Mouse (Mus musculus) fibroblast of lung, adult 2 months (primary cell): ENCODE measurements at regions not wholly inside any gene's neighbourhood (a gene's known extent, or its start where the extent isn't known, plus 50 kb on each side); places are given as distances from the start of the nearest gene placed in this dataset.
A peak's percentile ranks its signal among the peaks of the same experiment; 100 is the strongest.

Source experiments
- DNase-seq: peaks from one replicate; pipeline ENCODE4 v3.0.0-alpha.2; 2011; ENCODE audit warnings: low read depth

DNA sequence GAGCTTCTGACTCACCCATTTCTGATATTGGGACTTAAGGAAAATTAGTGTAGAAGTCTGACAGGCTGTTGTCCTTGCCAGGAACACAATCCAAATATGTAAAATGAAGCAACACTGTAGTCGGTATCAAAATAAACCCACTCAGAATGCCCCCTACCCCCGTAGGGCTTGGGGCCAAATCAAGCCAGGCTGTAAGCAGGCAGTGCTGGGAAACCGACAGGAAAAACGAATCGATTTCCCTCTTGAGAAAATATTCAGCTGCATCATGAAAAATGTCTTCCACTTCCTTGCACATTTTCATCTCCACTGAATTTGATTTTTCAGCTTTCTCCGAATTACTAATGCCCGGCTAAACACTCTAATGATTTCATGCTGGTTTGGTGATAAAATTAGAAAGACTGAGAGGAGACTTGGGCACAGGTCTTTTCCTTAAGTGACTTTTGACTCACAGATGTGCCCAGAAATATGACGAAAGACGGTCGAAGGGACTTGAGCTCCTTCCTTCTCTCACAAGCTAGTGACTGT lies 485.7 kb downstream of the Fat4 start:
- no peak for DNase-seq

DNA sequence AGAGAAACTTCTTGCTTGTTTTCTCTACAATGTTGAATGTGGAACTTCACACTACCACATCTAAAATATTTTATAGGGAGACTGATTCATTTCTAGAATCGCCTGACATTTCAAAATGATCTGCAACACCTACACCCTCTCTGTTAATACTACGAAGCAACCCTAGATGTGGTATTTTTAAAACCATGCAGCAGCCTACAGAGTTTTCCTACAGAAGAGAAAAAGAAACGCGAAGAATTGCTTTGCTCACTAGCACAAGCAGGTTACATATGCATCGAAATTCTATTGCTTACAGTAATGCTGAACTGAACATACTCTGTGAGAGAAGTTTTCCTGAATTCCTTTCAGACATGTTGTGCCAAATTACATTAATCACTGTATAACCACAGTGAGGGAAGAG lies 488.7 kb downstream of the Fat4 start:
- DNase-seq: no peak

DNA sequence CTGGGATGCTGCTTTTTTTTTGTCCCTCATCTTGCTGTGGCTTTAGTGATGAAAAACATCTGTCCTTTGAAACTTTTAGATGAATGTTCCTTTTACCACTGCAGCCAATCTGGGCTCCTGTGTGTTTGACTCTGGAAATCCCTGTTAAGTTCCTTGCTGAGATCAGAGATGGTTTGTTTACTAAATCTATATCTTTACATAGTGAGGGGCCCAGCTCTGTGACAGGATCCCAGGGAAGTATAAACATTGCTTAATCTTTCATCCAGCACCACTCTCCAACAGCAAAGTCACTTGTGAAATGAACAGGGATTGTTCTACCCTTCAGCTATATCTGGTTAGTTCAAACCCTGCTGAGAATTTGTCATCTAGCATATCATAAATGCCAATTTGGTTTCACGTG lies 501.8 kb downstream of the Fat4 start:
- DNase-seq: no peak

DNA sequence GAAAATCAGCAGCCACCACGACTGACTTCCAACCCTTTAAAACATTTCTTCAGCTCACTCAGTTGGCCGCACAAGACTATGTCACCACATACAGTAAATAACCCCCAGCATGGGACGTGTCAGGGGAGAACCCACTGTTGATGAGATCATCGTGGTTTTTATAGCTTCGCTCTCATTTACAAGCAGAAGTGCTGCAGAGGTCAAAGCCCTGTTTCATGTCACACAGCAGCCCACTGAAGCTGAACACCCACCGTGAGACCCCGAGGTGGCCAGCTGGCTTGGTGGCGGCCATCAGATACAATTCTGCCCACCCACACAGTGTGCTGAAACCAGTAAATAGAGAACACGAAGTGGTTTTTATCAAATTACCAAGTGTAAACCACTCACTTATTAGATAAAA lies 503.7 kb downstream of the Fat4 start:
- DNase-seq: no peak

DNA sequence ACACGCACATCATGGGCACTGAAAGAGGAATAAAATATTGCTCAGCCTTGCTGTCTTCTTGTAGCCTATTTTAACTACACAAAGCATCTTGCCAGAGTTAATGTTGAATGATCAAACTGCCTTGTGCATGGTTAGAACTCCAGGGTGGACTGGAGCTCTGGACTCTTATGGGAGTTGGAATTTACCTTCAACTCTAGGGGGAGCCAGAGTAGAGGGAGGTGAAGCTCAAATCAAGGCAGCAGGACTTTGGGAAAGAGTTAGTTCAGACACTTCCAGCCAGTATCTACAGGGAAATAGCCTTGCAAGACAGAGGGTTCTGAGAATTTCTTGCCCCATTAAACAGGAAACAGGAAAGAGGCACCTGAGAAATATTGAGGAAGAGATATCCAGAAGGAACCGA lies 505.3 kb downstream of the Fat4 start:
- no peak for DNase-seq

DNA sequence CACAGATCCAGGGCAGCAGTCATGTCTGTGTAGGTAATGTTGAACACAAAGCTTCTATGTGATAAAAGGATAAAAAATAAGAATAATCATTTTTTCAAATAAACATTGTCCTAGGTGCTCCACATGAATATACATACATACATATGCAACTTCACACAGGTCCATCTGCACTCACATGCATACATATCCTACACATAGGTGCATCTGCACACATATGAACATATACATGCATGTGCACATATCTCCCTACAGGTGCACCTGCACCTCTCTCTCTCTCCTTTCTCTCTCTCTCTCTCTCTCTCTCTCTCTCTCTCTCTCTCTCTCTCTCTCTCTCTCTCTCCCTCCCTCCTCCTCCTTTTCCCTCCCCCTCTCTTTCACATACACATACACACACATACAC lies 509.9 kb downstream of the Fat4 start:
- no peak for DNase-seq

DNA sequence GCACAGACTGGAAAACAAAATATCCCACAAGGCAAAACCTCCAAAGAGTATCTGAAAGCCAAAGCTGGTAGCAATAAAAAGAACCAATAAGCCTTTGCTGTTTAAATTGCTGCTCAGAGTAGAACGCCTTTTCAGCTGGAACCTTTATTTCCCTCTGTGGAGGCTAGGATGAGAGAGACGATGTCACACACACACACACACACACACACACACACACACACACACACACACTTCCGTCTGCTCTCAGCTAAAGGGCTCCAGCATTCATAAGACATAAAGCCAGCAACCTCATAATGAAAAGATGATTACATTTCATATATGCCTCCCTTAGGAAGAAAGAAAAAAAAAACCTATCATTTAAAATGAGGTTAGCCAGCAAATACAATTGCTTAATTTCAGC lies 510.5 kb downstream of the Fat4 start:
- DNase-seq: no peak

DNA sequence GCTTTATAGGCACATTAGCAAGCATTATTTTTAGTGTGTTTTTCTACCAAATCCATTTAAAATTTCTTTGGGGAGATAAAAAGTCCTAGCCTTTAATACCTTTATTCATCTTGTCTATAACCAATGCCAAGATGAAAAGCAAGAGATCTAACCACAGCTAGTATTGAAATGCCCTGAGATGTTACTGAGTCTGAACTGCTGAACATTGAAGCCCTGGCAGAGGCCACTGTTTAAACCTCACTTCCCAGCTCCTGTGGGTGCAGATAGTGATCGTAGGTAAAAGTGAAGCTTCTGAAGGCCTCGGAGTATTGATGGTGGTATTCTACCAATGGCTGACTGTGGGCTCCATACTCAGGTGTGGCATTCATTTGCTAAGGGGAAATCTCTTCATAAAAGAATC lies 510.9 kb downstream of the Fat4 start:
- no peak for DNase-seq

DNA sequence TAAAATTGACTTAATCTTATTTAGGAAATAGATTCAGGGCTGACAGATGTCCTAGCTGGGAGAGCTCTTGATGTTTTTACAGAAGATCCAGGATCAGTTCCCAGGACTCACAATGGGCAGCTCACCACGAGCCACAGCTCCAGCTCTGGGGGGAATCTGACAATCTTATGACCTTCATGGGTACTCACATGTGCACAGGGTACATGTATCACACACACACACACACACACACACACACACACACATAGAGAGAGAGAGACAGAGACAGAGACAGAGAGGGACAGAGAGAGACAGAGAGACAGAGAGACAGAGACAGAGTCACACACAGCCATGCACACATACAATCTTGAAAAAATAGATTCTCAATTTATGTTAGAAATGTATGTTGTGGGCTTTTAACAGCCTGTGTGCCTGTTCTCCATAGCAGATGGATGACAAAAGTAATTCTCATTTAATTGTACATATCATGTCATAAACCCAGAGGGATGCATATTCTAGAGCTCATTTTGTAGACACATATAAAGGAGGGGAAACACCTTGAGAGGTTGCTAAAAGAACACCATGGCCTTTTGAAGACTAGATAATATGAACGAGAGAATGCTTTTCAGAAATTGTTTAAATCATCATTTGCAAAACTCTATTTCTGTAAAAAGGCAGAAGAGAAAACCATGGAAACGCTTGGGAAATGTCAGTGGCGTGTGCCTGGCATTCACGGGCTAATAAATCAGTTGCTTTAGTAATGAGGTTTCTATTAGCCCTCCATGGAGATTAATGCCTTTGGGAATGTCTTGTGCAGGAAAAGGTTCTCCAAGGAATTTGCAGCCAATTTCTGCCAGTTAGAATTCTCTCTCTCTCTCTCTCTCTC lies 538.3 kb downstream of the Fat4 start:
- DNase-seq: no peak

DNA sequence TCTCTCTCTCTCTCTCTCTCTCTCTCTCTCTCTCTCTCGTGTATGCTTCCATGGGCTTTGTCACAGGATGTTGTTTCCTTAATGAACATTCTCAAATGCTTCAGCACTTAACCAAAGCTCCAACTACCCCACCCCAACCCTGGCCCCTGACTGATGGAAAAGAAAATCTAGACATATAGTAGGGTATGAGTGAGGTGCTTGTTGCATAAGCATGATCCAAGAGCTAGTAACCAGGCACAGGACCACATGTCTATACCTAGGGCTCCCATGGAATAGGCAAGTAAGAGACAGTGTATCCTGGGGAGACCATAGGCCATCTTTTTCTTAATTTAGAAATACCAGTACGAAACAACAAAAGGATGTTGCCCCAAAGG lies 538.9 kb downstream of the Fat4 start:
- no peak for DNase-seq

DNA sequence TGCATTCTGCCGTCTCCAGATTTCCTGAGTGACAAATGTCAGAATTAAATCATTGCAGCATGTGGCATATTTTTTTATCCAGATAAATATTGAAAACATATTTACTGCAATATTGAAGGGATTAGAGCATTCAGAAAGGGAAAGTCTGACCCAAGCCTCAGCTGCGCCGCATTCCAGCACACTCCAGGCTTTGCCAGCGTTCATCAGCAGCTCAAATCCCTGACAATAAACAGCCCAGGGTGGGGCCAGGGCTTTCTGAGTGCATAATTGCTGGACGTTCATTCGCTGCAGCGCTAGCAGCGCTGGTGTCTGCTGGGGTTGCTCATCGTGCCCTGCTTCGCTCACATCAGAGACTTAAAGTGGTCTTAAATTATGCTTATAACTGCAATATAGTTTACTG lies 556.6 kb downstream of the Fat4 start:
- no peak for DNase-seq

DNA sequence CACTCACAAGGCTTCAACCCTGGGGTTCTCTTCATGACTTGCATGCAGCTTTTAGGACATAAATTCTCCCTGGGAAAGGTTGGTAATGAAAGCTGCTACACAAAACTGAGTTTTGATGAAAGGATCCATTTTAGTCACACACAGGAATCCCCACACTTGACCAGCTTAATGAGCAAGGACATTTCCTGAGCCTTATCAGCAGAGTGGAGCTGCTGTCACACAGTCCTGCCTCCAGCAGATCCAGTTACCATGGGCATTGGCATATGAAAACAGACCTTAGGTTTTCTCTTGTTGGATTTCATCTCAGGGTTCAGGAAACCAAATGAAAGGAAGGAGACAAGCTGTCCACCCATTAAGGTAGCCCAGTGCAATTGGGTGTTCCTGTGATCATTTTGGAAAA lies 568.9 kb downstream of the Fat4 start:
- no peak for DNase-seq

DNA sequence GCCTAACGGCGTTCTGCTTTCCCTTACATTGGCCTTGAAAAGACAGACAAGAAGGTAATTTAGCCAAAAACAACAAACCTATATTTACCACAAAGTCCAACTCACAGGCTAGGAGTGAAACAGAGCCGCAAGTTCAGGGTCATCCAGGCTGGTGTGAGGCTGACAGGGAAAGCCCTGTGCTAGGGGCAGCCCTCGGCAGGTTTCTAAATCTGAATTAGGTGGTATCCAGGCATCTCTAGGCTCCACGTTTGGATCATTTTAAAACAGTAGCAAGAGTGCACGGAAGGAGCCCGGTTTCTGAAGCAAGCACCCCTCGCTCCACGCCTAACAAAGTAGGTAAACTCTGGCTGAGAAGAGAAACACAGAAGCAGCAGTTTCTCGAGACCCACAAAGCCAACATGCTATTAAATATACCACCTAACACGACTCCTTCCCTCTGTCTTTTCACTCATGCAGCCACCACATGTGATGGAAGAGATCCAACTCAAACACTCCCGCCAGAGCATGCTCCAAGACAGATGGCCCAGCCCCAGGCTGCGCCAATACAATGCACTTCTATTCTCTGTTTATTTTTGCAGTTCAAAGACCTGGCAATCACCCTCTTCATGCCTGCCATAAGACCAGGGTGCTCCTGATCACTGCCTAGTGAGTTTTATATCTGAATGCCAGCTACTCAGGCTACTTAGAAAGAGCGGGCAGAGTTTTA lies 573.6 kb downstream of the Fat4 start:
- peak; percentile 47 for DNase-seq

DNA sequence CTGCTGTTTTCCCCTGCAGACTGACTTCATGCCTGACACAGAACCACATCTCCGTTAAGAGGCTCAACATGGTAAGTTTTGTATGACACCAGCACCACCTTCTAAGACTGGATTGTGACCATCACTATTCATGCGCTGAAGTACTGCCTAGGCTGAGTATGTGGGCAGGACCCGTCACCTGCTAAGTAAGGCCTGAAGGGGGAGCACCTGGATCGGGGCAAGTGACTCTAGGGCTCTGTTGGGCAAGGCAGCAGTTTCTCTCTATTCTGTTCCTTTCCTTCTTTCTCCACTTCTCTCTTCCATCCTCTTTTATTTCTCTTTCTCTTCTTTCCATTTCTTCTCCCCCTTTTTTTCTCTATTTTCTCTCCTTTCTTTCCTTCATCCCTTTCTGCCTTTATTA lies 574.8 kb downstream of the Fat4 start:
- no peak for DNase-seq

DNA sequence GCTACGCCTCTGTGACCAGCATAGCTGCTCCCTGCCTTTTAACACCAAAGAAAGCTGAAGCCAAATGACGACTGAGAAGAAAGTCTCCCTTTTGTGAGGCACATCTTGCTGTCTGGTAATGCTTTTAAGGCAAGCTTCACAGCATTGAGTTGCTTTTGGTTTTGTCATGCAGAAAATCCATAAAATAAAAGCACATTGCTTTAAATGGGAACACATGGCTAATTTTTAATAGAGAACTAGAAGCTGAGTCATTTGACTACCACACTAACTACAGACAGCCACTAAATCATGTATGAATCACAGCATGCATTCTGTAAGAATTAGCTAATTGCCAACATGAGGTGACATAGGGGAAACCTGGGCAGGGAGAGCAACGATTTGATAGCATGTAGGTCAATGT lies 579.1 kb downstream of the Fat4 start:
- no peak for DNase-seq

DNA sequence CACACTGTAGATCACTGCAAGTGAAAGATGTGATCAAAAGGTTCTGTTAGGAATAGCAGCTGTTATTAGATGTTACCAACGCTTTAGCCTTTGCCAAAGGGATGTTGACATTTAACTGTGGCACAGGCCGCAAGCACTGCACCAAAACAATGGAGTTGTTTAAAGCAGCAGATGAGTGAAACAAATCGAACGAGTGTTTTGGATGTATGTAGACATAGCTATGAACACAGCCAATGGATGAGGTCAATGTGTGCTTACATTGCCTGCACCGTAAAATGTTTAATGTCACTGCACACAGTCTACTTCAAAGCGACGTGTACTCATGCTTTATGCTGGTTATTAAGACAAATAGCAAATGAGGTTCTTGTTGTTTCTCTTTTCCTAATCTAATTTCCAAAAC lies 602.7 kb downstream of the Fat4 start:
- DNase-seq: no peak

DNA sequence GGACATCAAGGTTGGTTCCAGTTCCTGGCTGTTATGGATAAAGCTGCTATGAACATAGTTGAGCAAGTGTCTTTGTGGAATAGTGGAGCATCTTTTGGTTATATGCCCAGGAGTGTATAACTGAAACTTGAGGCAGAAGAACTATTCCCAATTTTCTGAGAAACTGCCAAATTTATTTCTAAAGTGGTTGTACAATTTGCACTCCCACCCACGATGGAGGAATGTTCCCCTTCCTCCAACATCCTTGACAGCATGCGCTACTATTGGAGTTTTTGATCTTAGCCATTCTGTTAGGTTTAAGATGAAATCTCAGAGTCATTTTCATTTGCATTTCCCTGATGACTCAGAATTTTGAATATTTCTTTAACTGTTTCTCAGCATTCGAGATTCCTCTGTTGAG lies 607.6 kb downstream of the Fat4 start:
- DNase-seq: no peak

DNA sequence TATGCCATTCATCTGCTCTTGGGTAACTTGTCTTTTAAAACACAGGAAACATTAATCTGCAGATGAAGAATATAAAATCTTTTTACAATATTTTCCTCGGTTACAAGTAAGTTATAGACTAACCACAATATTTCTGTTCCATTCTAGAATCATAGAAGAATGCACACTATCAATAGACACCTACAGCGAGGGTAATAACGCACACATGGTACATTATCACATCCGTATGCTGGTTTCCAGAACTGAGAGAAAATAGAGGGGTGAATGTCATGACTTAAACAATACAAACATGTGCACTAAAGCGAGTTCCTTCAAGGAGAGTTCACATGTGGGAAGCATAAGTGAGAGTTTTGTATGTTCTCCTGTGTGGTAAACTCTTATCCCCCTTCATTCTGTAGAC lies 641.3 kb downstream of the Fat4 start:
- DNase-seq: no peak

DNA sequence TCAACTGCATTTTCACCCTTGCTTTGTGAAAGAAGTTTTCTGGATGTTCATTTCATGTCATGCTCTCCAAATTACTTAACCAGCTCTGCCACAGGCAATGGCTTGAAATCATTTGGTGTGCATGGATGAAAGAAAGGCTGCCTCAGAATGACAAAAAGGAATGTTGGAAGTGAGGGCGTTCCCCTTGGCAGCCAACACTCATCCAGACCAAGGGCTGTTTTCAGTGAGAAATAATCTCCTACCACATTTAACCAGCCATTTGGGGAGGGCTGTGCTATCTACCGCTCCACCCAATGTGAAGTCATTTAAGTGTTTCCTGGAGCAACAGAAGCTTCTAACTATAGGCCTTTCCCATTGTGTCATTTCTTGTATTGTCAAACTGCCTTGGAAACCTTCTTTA lies 650.8 kb downstream of the Fat4 start:
- DNase-seq: no peak

DNA sequence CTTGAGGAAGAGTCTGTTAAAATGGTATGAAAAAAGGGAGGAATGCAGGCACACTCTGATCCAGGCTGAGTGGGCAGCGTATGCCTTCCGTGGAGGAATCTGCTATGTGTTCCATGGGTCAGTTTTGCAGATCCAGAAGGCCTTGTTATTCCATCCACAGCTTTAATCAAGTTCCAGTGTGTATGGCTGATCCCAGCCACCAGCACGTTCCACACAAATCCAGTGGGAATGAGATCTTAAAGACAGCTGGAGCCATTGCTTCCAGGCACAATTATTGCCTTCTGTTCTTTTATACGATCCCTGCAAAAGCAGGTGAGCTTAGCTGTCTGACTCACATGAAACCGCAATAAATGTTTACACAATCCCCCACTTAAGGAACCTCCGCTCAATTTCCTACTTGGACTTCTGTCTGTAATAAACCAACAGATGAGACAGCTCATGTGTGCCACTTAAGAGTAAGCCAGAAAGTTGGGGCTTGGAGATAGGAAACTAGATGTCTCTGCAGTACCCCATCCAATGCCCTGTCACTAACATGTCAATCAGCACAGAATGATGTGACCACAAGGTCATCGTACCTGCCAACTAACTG lies 653.9 kb downstream of the Fat4 start:
- DNase-seq: no peak

DNA sequence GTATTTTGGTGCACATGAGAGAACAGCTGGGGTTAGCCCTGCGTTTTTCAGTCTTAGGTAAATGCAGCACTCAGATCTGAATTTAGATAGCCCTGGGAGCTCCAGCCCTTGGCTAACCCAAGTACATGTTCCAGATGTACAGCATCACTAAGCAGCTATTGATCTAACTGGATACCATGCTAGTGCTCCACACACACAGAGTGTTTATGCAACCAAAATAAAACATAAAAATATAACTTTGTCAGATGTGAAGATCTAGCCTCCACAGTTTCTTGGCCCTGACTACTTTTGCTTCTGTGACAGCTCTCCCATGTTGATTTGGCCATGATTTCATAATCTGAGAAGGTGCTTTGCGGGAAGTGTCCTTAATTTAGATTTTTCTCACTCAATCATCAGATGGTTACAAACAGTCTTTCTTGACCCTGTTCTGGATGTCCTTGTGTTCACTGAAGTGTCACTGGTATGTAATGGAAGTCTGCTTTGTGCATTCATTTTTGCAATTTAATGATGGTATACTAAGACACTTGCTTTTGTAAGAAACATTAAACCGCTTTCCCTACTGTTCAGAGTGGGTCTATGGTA lies 672.8 kb downstream of the Fat4 start:
- DNase-seq: no peak

DNA sequence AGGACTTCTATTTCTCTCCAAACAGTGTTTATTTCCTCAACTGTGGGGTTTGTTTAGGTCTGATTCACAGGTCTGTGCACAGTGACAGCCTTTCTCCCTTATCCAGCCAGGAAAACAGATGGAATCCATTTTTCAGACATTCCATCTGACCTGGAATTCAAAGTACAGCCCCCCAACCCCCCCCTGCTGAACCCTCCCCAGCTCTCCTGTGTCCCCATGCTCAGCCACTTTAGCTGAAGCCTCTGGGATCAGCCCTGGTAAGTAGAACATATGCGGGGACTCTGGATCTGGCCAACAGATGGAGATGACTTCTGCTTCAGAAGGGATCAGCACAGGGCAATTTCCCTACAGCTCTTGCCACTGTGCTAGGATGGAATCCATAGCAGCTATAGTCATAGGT lies 674.2 kb downstream of the Fat4 start:
- DNase-seq: no peak
